Mouse (Mus musculus) embryonic facial prominence, embryonic 12.5 days (tissue): ENCODE measurements around the gene Sh3bp5. TPM values are rescaled to one million over a fixed set of nuclear protein-coding genes. Genes with fewer than 3 reads are reported as not detected.
A peak's percentile ranks its signal among the peaks of the same experiment; 100 is the strongest.

Source experiments
- ATAC-seq: fragments of 200-750 bp; cut with Nextera tagmentation; 2 replicates; pipeline ENCODE4 v1.8.0; 2017; ENCODE audit not compliant: insufficient number of reproducible peaks, insufficient read depth, low FRiP score, low TSS enrichment
- H3K27ac ChIP-seq: fragments of 300-500 bp; sonication (generic); 2 replicates; pipeline ENCODE4 v1.5.1; 2016; ENCODE audit warnings: mild to moderate bottlenecking
- H3K27me3 ChIP-seq: fragments of 300-500 bp; sonication (generic); 2 replicates; pipeline ENCODE4 v1.6.1; 2016; ENCODE audit warnings: mild to moderate bottlenecking, moderate library complexity
- H3K36me3 ChIP-seq: fragments of 300-500 bp; sonication (generic); 2 replicates; pipeline ENCODE4 v1.6.1; 2016; ENCODE audit warnings: mild to moderate bottlenecking
- H3K4me1 ChIP-seq: fragments of 300-500 bp; sonication (generic); 2 replicates; pipeline ENCODE4 v1.6.1; 2016
- H3K4me2 ChIP-seq: fragments of 300-500 bp; sonication (generic); replicated peaks from 2 replicates; pipeline ENCODE4 v1.6.1; 2016; ENCODE audit warnings: mild to moderate bottlenecking, moderate library complexity
- H3K4me3 ChIP-seq: fragments of 300-500 bp; sonication (generic); 2 replicates; pipeline ENCODE4 v1.5.1; 2016; ENCODE audit warnings: mild to moderate bottlenecking
- H3K9ac ChIP-seq: fragments of 300-500 bp; sonication (generic); 2 replicates; pipeline ENCODE4 v1.6.1; 2016; ENCODE audit warnings: mild to moderate bottlenecking, moderate library complexity
- H3K9me3 ChIP-seq: fragments of 300-500 bp; sonication (generic); 2 replicates; pipeline ENCODE4 v1.6.1; 2016; ENCODE audit warnings: mild to moderate bottlenecking, moderate library complexity
- WGBS: fragments of 180-500 bp; shearing (Covaris S2); methylation state at CpG from one replicate; pipeline ENCODE4 v1.1.7; 2016; 5-methylcytosine and 5-hydroxymethylcytosine counted together
- polyA plus RNA-seq: library from polyadenylated mRNA; unstranded; fragments of >200 nt; fragmentation: Nextera tagmentation; extraction: Ambion mirVana; gene quantifications from 2 replicates; pipeline ENCODE4 v1.2.1, GENCODE M21; 2016

Gene Sh3bp5
- polyA plus RNA-seq, 1 experiment from 2014 or later: 34.7 TPM

- Histone ChIP-seq H3K36me3 (peaks cover 60% of the 10 kb centered on the region), H3K4me3 (no peak overlapping the region), H3K27me3 (no peaks in the 10 kb centered on the region), H3K27ac (no peak overlapping the region), H3K4me2 (no peak overlapping the region), H3K9me3 (no peaks in the 10 kb centered on the region), H3K4me1 (no peaks in the 10 kb centered on the region), H3K9ac (no peak overlapping the region)
- ATAC-seq: no peak
Observed at GRCm38 (mm10) chr14:31365350-31365749, 70.5 kb downstream of the Sh3bp5 start.

- H3K4me2 ChIP-seq: no peak overlapping the region
- H3K27ac ChIP-seq: no peak overlapping the region
- H3K27me3 ChIP-seq: no peaks in the 10 kb centered on the region
- H3K36me3 ChIP-seq: peaks cover 53% of the 10 kb centered on the region
- no peaks in the 10 kb centered on the region for H3K4me1 ChIP-seq
- 90% methylated on average over 4 of the region's 4 CpGs for WGBS
- no peak overlapping the region for H3K9ac ChIP-seq
- H3K4me3 ChIP-seq: no peak overlapping the region
- no peak for ATAC-seq
- no peaks in the 10 kb centered on the region for H3K9me3 ChIP-seq
Observed at GRCm38 (mm10) chr14:31364589-31364988, 71.3 kb downstream of the Sh3bp5 start.

- Histone ChIP-seq H3K4me1 (no peaks in the 10 kb centered on the region), H3K27me3 (no peaks in the 10 kb centered on the region), H3K36me3 (peaks cover 47% of the 10 kb centered on the region), H3K27ac (no peak overlapping the region), H3K9me3 (no peaks in the 10 kb centered on the region), H3K9ac (no peak overlapping the region), H3K4me3 (no peak overlapping the region), H3K4me2 (no peak overlapping the region)
- 97% methylated on average over 2 of the region's 2 CpGs for WGBS
- ATAC-seq: no peak
Observed at GRCm38 (mm10) chr14:31362236-31362635, 73.6 kb downstream of the Sh3bp5 start.

GRCm38 (mm10) chr14:31345367-31345766, 90.5 kb downstream of the Sh3bp5 start:
- Histone ChIP-seq H3K4me1 (no peaks in the 10 kb centered on the region), H3K4me3 (no peak overlapping the region), H3K36me3 (peaks cover 21% of the 10 kb centered on the region), H3K27me3 (no peaks in the 10 kb centered on the region), H3K9me3 (no peaks in the 10 kb centered on the region), H3K9ac (no peak overlapping the region), H3K4me2 (no peak overlapping the region), H3K27ac (no peak overlapping the region)
- 78% methylated on average over 1 of the region's 1 CpGs for WGBS
- ATAC-seq: no peak

GRCm38 (mm10) chr14:31343241-31343640, 92.6 kb downstream of the Sh3bp5 start:
- H3K4me1 ChIP-seq: 0 out of 2 replicates have a peak, but pooled peaks cover 3% of the 10 kb centered on the region
- no peak for ATAC-seq
- H3K4me2 ChIP-seq: no peak overlapping the region
- no peaks in the 10 kb centered on the region for H3K27me3 ChIP-seq
- H3K4me3 ChIP-seq: no peak overlapping the region
- no peaks in the 10 kb centered on the region for H3K9me3 ChIP-seq
- no peak overlapping the region for H3K27ac ChIP-seq
- WGBS: 87% methylated on average over 8 of the region's 8 CpGs
- no peak overlapping the region for H3K9ac ChIP-seq
- peaks cover 16% of the 10 kb centered on the region for H3K36me3 ChIP-seq

GRCm38 (mm10) chr14:31337947-31338346, 97.9 kb downstream of the Sh3bp5 start:
- Histone ChIP-seq H3K9ac (no peak overlapping the region), H3K27me3 (no peaks in the 10 kb centered on the region), H3K4me1 (peaks cover 16% of the 10 kb centered on the region), H3K36me3 (peaks cover 7% of the 10 kb centered on the region; the same call in 1 of the 2 replicates), H3K9me3 (no peaks in the 10 kb centered on the region), H3K4me3 (peak overlapping the region; percentile 78; the same call in 1 of the 2 replicates), H3K4me2 (peak overlapping the region; percentile 66), H3K27ac (no peak overlapping the region)
- no peak for ATAC-seq

GRCm38 (mm10) chr14:31337406-31337805, 98.5 kb downstream of the Sh3bp5 start:
- no peak overlapping the region for H3K27ac ChIP-seq
- no peaks in the 10 kb centered on the region for H3K27me3 ChIP-seq
- peak overlapping the region; percentile 86 for H3K9ac ChIP-seq
- peaks cover 16% of the 10 kb centered on the region for H3K4me1 ChIP-seq
- peak overlapping the region; percentile 78 for H3K4me3 ChIP-seq
- no peak for ATAC-seq
- 44% methylated on average over 7 of the region's 7 CpGs for WGBS
- H3K4me2 ChIP-seq: peak overlapping the region; percentile 66
- no peaks in the 10 kb centered on the region for H3K9me3 ChIP-seq
- H3K36me3 ChIP-seq: 0 out of 2 replicates have a peak, but pooled peaks cover 6% of the 10 kb centered on the region

- peak; percentile 94 for ATAC-seq
- H3K9me3 ChIP-seq: no peaks in the 10 kb centered on the region
- under 1% methylated on average over 78 of the region's 78 CpGs for WGBS
- peak within 1 kb of the TSS; percentile 78 for H3K4me3 ChIP-seq
- H3K27me3 ChIP-seq: no peaks in the 10 kb centered on the region
- H3K9ac ChIP-seq: peak within 1 kb of the TSS; percentile 86
- H3K36me3 ChIP-seq: 0 out of 2 replicates have a peak, but pooled peaks cover 6% of the 10 kb centered on the region
- peaks cover 16% of the 10 kb centered on the region for H3K4me1 ChIP-seq
- H3K27ac ChIP-seq: peak within 1 kb of the TSS; percentile 93
- H3K4me2 ChIP-seq: peak within 1 kb of the TSS; percentile 66
Observed at GRCm38 (mm10) chr14:31336369-31337155, 99.3 kb downstream of the Sh3bp5 start, which contains the start of gene Capn7. TSS of gene Capn7 (plus strand) at chr14:31336638.

GRCm38 (mm10) chr14:31335765-31336164, 100.1 kb downstream of the Sh3bp5 start:
- H3K36me3 ChIP-seq: 0 out of 2 replicates have a peak, but pooled peaks cover 2% of the 10 kb centered on the region
- peaks cover 16% of the 10 kb centered on the region for H3K4me1 ChIP-seq
- no peak for ATAC-seq
- 58% methylated on average over 3 of the region's 3 CpGs for WGBS
- 0 out of 2 replicates have a peak overlapping the region, but pooled peaks have one; percentile 86 for H3K9ac ChIP-seq
- peak overlapping the region; percentile 66 for H3K4me2 ChIP-seq
- H3K9me3 ChIP-seq: no peaks in the 10 kb centered on the region
- no peaks in the 10 kb centered on the region for H3K27me3 ChIP-seq
- peak overlapping the region; percentile 78; the same call in 1 of the 2 replicates for H3K4me3 ChIP-seq
- no peak overlapping the region for H3K27ac ChIP-seq

GRCm38 (mm10) chr14:31330957-31331356, 104.9 kb downstream of the Sh3bp5 start:
- H3K27me3 ChIP-seq: no peaks in the 10 kb centered on the region
- no peak overlapping the region for H3K27ac ChIP-seq
- ATAC-seq: no peak
- no peak overlapping the region for H3K4me2 ChIP-seq
- H3K4me1 ChIP-seq: 0 out of 2 replicates have a peak, but pooled peaks cover 3% of the 10 kb centered on the region
- 81% methylated on average over 4 of the region's 4 CpGs for WGBS
- H3K9me3 ChIP-seq: no peaks in the 10 kb centered on the region
- no peak overlapping the region for H3K9ac ChIP-seq
- no peaks in the 10 kb centered on the region for H3K36me3 ChIP-seq
- H3K4me3 ChIP-seq: no peak overlapping the region

- Histone ChIP-seq H3K27me3 (no peaks in the 10 kb centered on the region), H3K4me3 (no peak overlapping the region), H3K9ac (no peak overlapping the region), H3K9me3 (no peaks in the 10 kb centered on the region), H3K4me2 (no peak overlapping the region), H3K27ac (no peak overlapping the region), H3K36me3 (no peaks in the 10 kb centered on the region), H3K4me1 (no peaks in the 10 kb centered on the region)
- no peak for ATAC-seq
- 40% methylated on average over 2 of the region's 2 CpGs for WGBS
Observed at GRCm38 (mm10) chr14:31329741-31330140, 106.1 kb downstream of the Sh3bp5 start.

GRCm38 (mm10) chr14:31327681-31328080, 108.2 kb downstream of the Sh3bp5 start:
- Histone ChIP-seq H3K27me3 (no peaks in the 10 kb centered on the region), H3K9ac (no peak overlapping the region), H3K4me1 (no peaks in the 10 kb centered on the region), H3K4me2 (no peak overlapping the region), H3K4me3 (no peak overlapping the region), H3K36me3 (no peaks in the 10 kb centered on the region), H3K27ac (no peak overlapping the region), H3K9me3 (no peaks in the 10 kb centered on the region)
- ATAC-seq: no peak
- 89% methylated on average over 4 of the region's 4 CpGs for WGBS
